Mouse (Mus musculus) colon, adult 2 months (tissue): Measurements from ENCODE around the gene Olfr281. TPM values are rescaled to one million over a fixed set of nuclear protein-coding genes. Genes with fewer than 3 reads are reported as not detected.

Source experiments
- polyA plus RNA-seq: library from polyadenylated mRNA; depleted of rRNA; stranded (reverse); fragments of >200 nt; gene quantifications from 2 replicates; pipeline ENCODE4 v1.2.3, GENCODE M21; 2012; rRNA removed

The Olfr281 gene
- not detected in 2 replicates for polyA plus RNA-seq

DNA sequence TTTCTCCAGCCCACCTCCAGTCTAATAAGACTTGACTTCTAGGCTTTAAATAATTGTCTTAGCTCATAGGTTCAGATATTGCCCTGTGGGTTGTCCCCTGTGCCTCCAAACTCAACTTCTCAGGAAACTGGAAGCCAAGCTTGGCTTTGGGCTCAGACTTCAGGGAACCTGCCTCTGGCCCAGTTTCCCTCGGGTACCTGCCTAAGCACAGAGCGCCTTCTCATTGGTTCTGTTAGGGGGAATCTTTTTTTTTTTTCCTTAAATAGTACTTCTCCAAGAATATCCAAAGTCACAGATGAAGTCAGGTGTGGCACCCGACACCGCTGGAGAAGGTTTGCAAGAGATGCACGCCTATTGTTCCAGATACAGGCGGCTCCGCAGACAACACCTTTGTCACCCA lies at the start of gene Olfr281:
Gene Olfr281, plus strand, starts transcription at position 301 of the 400 bp plus-strand sequence.

DNA sequence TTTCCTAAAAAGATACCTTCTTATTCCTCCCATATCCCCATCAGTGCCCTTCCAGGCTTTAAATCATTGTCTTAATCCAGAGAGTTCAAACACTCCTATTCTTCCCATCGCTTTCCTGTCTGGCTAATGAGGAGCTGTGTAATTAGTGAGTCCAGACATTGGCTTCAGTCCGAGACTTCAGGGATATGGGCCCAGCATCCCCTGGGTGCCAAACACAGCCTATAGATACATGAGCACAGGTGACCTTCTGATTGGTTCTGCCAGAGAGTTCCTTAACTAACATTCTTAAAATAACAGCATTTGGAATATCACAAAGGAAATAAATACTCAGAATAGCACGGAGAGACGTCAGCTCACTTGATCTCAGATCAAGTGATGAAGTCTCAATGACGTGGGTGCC lies 21.5 kb upstream of the Olfr281 start, which contains the start of gene Olfr282:
Gene Olfr282, plus strand, starts transcription at position 301 of the 400 bp plus-strand sequence.

GRCm38 (mm10) chr15:98469596-98469995 lies 17.2 kb downstream of the Olfr281 start, which contains the start of gene OR5BS1P:
Gene OR5BS1P (plus strand): TSS chr15:98469896.

DNA sequence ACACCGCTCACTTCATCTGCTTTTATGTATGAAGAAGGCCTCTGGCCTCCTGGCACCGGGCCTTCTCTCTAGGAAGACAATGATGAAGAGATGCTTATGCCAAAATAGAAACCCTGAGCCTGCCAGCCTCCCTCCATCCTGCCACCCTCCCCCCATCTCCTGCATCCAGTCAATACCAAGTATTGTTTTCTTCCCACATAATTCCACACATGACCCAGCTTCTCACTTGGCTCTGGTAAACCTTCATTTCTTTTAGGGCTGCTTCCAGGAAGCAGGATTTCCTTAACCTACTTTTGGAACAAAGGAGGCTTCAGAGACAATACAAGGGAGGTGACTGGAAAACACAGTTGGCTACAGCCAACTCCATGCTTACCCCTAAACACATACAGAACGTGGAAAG lies 30.3 kb downstream of the Olfr281 start, which contains the start of gene Lalba:
Gene Lalba, minus strand, starts transcription at position 21 of the 400 bp plus-strand sequence.

DNA sequence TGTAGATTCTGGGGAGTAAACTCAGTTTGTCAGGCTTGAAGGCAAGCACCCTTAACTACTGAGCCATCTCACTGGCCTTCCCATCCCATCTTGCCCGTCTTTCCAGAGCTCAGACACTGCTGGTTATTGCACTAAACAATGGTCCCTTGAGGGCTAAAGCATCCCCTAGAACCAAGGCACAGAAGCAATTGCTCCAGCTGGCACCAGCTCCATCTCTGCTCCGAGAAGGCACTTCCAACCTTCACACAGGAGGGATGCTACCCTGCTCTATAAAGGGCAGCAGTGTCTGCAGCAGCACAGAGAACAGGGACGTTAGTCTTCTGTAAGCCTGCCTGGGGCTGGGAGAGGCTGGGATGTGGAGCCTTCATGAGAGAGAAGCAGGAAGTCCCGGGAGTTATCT lies 39.7 kb downstream of the Olfr281 start, which contains the start of gene Olfr279:
Gene Olfr279, plus strand, starts transcription at position 301 of the 400 bp plus-strand sequence.

Other genes with a start within 250 kb of the Olfr281 start
- gene Gm44579, start 231.6 kb upstream of the Olfr281 start, polyA plus RNA-seq: not detected in 2 replicates
- 0.24 TPM in 2 replicates for gene Olfr287, start 231.5 kb upstream of the Olfr281 start, polyA plus RNA-seq
- 0.21 TPM in 1 of 2 replicates, not detected in the other for gene Olfr286, start 218.1 kb upstream of the Olfr281 start, polyA plus RNA-seq
- not detected in 2 replicates for gene H1fnt, start 195.3 kb upstream of the Olfr281 start, polyA plus RNA-seq
- gene Zfp641, start 156.4 kb upstream of the Olfr281 start, polyA plus RNA-seq: 0.45 and 0.62 TPM in 2 replicates
- gene Olfr285, start 135.2 kb upstream of the Olfr281 start, polyA plus RNA-seq: not detected in 2 replicates
- gene Olfr284, start 111.6 kb upstream of the Olfr281 start, polyA plus RNA-seq: not detected in 2 replicates
- not detected in 2 replicates for gene Olfr283, start 71.6 kb upstream of the Olfr281 start, polyA plus RNA-seq
- not detected in 2 replicates for gene Olfr282, start 21.4 kb upstream of the Olfr281 start, polyA plus RNA-seq
- gene OR5BS1P, start 17.3 kb downstream of the Olfr281 start, polyA plus RNA-seq: not detected in 2 replicates
- not detected in 2 replicates for gene Lalba, start 30.1 kb downstream of the Olfr281 start, polyA plus RNA-seq
- gene Olfr279, start 39.8 kb downstream of the Olfr281 start, polyA plus RNA-seq: not detected in 2 replicates
- 23.5 and 24.8 TPM in 2 replicates for gene Kansl2, start 81.7 kb downstream of the Olfr281 start, polyA plus RNA-seq
- gene Ccnt1, start 118.3 kb downstream of the Olfr281 start, polyA plus RNA-seq: 6.0 and 6.3 TPM in 2 replicates
- 0.43 TPM in 1 of 2 replicates, not detected in the other for gene 4930415O20Rik, start 118.4 kb downstream of the Olfr281 start, polyA plus RNA-seq
- 189 and 211 TPM in 2 replicates for gene Adcy6, start 157.5 kb downstream of the Olfr281 start, polyA plus RNA-seq
- 96.4 and 107 TPM in 2 replicates for gene Cacnb3, start 178.3 kb downstream of the Olfr281 start, polyA plus RNA-seq
- 29.0 and 31.4 TPM in 2 replicates for gene Ddx23, start 210.3 kb downstream of the Olfr281 start, polyA plus RNA-seq
- gene Rnd1, start 224.9 kb downstream of the Olfr281 start, polyA plus RNA-seq: 1.2 and 2.3 TPM in 2 replicates